Mouse (Mus musculus): Measurements from ENCODE around the gene Slc6a13.

DNA sequence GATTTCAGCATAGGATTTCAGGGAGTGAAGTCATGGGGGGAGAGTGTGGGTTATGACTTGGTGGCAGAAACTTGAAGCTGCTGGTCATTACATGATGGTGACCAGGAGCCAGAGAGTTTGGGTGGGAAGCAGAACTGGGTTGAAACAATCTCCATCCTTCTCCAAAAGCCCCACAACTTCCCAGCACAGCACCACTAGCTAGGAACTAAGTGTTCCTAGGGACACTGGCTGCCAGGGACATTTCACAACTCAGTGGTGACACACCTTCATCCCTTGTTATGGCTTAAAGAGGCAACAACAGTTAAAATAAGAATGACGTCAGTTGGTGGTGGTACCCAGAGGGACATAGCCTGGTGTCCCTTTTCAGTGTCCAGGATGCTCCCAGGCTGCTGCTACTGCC, 56.0 kb downstream of the Slc6a13 start:
- no peak for TF ChIP-seq CHD1 (IDR thresholded peaks at IDR 0.05; ENCODE audit: low read depth, low read length)
- TF ChIP-seq ZKSCAN1 (IDR thresholded peaks at IDR 0.05; ENCODE audit: low read depth, low read length) = no peak
- TF ChIP-seq POLR2A (IDR thresholded peaks at IDR 0.05; ENCODE audit: control insufficient read depth in 1 of 2, insufficient read depth in 1 of 2, low read depth in 1 of 2, low read length in 2 of 2, poor library complexity in 1 of 2) = no peak
- TF ChIP-seq USF1 (IDR thresholded peaks at IDR 0.05; ENCODE audit: low read depth, low read length) = no peak

Data from MEL (cell line).